Mouse (Mus musculus) liver, embryonic 14.5 days (tissue): ENCODE measurements around the gene Arpc1a.

ENCODE experiments used
- CTCF ChIP-seq: IDR thresholded peaks from 2 replicates; pipeline ENCODE4 v1.5.1; 2016; ENCODE audit warnings: antibody characterized with exemption, low read depth, control low read depth
- EP300 ChIP-seq: IDR thresholded peaks from 2 replicates; pipeline ENCODE4 v1.6.1; 2016; ENCODE audit warnings: antibody characterized with exemption, low read depth

DNA sequence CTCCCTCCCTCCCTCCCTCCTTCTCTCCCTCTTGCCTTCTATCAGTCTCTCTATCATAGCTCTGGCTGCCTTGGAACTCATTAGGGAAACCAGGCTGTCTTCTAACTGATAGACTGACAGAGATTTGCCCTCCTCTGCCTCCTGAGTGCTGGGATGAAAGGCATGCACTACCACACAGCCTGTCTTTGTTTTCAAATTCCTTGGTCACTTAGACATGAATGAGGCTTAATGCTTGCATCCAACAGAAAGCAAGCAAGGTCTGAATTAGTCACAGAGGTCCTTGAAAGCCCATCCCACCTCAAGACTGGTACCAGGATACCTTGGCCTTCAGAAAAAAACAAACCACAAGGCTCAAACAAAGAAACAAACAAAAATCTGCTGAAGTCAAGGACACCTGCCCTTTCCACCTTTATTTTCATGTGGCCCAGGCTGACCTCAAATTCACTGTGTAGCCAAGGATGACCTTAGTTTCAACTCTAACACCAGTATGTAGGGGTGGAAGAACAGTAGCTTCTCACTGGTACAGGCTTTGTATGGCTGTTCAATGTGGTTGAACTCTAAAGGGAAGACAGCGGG is 18.8 kb upstream of the Arpc1a start:
- TF ChIP-seq EP300 (no peak), CTCF (no peak)
